Mouse (Mus musculus) liver, adult 10 weeks (tissue): ENCODE measurements around the gene Lrfn3. TPM values are rescaled to one million over a fixed set of nuclear protein-coding genes. Genes with fewer than 3 reads are reported as not detected.

Experiments
- polyA plus RNA-seq: library from polyadenylated mRNA; stranded (reverse); fragments of 350-450 nt; fragmentation: Illumina TruSeq; extraction: RNeasy Lipid Tissue Mini Kit (QIAGEN cat#74804); gene quantifications from one replicate; pipeline ENCODE4 v1.2.3, GENCODE M21; 2014; ENCODE audit warnings: low read depth, low replicate concordance

Lrfn3 gene
- 0.85 TPM for polyA plus RNA-seq

DNA sequence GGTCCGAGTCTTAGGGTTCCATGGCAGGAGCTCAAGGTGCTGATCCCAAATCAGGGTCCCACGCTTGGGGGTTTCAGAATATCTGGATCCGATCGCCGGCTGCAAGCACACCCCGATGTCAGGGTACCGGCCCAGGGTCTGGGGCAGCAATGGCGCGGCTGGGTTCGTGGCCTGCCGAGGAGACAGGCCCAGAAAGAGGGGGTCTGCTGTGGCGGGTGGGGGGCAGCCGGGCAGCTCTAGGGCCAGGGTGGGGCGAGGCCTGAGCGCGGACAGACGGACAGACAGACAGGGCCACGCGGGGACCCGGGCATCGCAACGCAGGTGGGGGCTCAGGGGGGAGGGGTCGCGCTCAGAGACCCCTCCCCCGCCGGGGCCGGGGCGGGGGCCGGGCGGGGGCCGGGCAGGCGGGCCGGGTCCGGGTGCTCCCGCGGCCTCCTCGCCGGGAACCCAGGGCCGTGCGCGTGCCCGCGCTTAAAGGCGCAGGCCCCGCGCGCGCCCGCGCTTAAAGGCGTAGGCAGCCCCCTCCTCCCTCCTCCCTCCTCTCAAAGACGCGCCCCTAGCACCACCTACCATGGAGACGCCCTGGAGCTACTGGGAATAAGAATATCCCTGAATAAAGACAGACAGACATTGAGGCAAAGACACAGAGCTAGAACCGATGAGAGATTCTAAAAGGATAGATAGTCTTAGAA lies at the start of gene Lrfn3:
Lrfn3 (minus strand) TSS at position 121 of the 692 bp plus-strand sequence.

DNA sequence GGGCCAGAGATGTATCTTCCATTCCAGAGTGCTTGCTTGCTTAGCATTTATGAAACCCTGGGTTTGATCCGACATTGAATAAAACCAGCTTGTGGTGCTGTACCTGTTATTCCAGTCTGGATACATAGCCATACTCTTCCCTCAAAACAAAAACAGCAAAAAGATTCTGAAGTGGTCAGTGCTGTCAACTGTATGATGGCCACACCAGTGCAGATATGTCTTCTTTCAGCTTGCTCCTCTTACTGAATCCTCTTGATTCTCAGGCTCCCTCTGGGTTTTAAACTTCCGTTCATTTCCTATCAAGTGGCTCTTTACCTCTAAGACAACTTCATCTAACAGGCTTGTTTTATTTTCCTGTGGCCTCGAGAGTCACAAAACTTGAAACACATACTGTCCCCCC lies 38.8 kb downstream of the Lrfn3 start, which contains the start of gene Sdhaf1:
Sdhaf1 (minus strand) TSS at position 101 of the 400 bp plus-strand sequence.

DNA sequence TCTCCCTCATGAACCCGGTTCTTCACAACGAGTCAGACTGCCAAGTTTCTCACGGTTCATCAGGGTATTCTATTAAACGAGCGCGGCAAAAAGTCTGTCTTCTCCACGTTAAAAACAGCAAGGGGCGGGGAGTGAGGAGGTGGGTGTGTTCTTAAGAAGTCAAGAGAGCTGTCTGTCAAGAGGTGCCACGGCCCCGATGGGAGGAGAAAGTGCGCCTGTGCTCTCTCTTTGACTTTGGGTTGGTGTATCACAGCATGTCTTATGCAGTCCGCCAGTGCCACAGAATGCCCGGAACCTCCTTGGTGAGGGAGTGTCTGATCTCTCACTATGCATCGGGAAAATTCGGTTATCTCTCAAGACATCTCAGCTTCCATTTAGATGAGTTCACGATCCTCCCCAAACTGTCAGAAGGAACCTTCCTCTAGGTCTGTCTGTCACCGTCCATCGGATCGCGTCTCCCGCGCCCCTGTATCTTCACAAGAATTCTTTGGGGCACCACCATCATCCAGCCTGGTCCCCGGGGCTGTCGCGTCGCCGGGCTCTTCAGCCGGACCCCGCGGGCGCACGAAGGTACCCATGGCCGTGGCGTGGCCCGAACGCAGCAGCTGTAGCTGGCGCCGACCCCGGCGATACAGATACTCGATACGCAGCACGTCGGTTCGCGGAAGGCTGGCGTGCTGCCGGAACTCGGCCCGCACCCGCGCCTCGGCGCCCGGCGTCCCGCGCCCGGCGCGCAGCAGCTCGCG lies 40.9 kb downstream of the Lrfn3 start, which contains the start of gene E130208F15Rik:
E130208F15Rik (plus strand) TSS at position 202 of the 746 bp plus-strand sequence.

DNA sequence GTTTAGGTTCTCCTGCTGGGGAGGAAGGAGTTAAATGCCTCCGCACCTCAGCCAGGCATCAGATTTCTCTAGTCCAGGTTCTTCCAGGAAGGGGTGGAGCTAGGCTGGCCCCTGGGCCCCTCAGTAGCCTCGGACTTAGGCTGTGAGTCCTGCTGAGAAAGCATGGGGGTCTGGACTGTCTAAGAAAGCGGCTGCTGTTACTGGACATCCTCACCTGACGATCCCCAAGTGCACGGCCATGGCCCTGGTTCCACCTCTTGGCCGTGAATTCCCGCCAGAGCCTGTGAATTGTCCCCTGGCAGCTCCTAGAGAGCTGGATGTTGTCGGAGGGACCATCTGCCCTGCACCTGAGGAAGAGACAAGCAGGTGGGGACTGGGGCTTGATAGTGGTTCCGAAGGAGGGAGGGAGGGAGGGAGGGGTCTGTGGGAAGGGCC lies 47.8 kb downstream of the Lrfn3 start, which contains the start of gene Syne4:
Syne4 (plus strand) TSS at position 87 of the 435 bp plus-strand sequence.

DNA sequence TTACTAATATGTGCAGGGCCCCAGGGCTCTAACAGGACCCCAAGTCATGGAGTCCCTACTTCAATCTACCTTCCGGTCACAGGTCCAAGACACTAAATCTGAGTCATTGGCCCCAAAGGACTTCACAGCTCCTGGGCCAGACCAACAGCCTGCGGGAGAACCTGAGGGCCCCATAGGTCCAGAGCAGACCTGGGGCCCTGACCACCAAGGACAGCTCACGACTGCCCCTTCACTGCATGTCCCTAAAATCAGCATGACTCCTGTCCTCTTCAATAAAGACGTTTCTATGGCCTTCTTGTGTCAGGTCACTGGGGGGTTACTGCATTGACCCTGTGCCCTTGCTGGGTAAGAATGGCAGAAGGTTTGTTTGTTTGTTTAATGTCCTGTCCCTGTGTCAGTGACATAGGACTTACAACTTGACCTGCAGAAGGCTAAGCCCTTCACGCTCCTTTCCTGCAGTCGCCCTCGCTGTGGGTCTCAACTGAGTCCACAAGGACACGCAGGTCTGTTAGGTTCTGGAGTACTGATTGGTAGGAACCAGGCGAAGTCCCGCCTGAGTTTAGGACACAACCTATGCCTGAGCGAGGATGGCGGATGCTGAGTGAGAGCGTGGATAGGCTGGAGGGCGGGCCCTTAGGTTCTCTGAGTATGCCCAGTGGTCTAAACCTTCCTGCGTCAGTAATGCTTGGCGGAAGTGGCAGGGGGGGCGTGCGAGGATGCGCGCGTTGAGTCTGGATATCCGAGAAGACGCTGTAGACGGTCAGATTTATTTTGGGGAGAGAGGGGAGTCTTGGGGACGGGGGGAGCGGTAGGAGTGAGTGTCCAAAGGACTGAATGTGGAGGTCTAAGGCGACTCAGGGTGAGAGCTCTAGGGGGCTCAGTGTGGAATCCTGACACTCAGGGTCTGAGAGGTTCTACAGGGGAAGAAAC lies 54.2 kb downstream of the Lrfn3 start, which contains the start of gene Alkbh6:
Alkbh6 (plus strand) TSS at position 642 of the 930 bp plus-strand sequence.

Other genes starting within 250 kb of the Lrfn3 start
- not detected for gene Zfp382, start 240.8 kb downstream of the Lrfn3 start, polyA plus RNA-seq
- 14.9 TPM for gene Zfp146, start 193.0 kb downstream of the Lrfn3 start, polyA plus RNA-seq
- not detected for gene Cox7a1, start 178.6 kb downstream of the Lrfn3 start, polyA plus RNA-seq
- 38.4 TPM for gene Capns1, start 164.0 kb downstream of the Lrfn3 start, polyA plus RNA-seq
- 3.8 TPM for gene Polr2i, start 130.8 kb downstream of the Lrfn3 start, polyA plus RNA-seq
- 5.2 TPM for gene Tbcb, start 130.5 kb downstream of the Lrfn3 start, polyA plus RNA-seq
- gene Ovol3, start 127.0 kb downstream of the Lrfn3 start, polyA plus RNA-seq: not detected
- gene Thap8, start 82.7 kb downstream of the Lrfn3 start, polyA plus RNA-seq: not detected
- 0.42 TPM for gene Wdr62, start 82.4 kb downstream of the Lrfn3 start, polyA plus RNA-seq
- gene Clip3, start 71.0 kb downstream of the Lrfn3 start, polyA plus RNA-seq: 0.19 TPM
- gene Alkbh6, start 54.1 kb downstream of the Lrfn3 start, polyA plus RNA-seq: 1.9 TPM
- not detected for gene Syne4, start 48.0 kb downstream of the Lrfn3 start, polyA plus RNA-seq
- 0.50 TPM for gene E130208F15Rik, start 41.0 kb downstream of the Lrfn3 start, polyA plus RNA-seq
- 2.9 TPM for gene Sdhaf1, start 38.9 kb downstream of the Lrfn3 start, polyA plus RNA-seq
- 6.5 TPM for gene Tyrobp, start 51.0 kb upstream of the Lrfn3 start, polyA plus RNA-seq
- gene Hcst, start 57.1 kb upstream of the Lrfn3 start, polyA plus RNA-seq: not detected
- not detected for gene Nfkbid, start 59.0 kb upstream of the Lrfn3 start, polyA plus RNA-seq
- gene Aplp1, start 82.8 kb upstream of the Lrfn3 start, polyA plus RNA-seq: not detected
- gene Kirrel2, start 94.9 kb upstream of the Lrfn3 start, polyA plus RNA-seq: not detected
- not detected for gene Nphs1, start 95.5 kb upstream of the Lrfn3 start, polyA plus RNA-seq
- 10.0 TPM for gene Prodh2, start 130.8 kb upstream of the Lrfn3 start, polyA plus RNA-seq
- not detected for gene Arhgap33, start 172.3 kb upstream of the Lrfn3 start, polyA plus RNA-seq
- gene Hspb6, start 189.4 kb upstream of the Lrfn3 start, polyA plus RNA-seq: 13.0 TPM
- gene Proser3, start 189.5 kb upstream of the Lrfn3 start, polyA plus RNA-seq: 0.34 TPM
- gene Lin37, start 197.1 kb upstream of the Lrfn3 start, polyA plus RNA-seq: 5.1 TPM
- gene U2af1l4, start 200.5 kb upstream of the Lrfn3 start, polyA plus RNA-seq: 14.8 TPM
- gene Gm49396, start 200.6 kb upstream of the Lrfn3 start, polyA plus RNA-seq: 1.6 TPM
- gene Psenen, start 200.9 kb upstream of the Lrfn3 start, polyA plus RNA-seq: 23.8 TPM
- not detected for gene Igflr1, start 202.7 kb upstream of the Lrfn3 start, polyA plus RNA-seq
- gene Kmt2b, start 226.0 kb upstream of the Lrfn3 start, polyA plus RNA-seq: 2.6 TPM
- not detected for gene Zbtb32, start 236.1 kb upstream of the Lrfn3 start, polyA plus RNA-seq